Mouse (Mus musculus): ENCODE results near the gene Il25. TPM values are rescaled to one million over a fixed set of nuclear protein-coding genes. Genes with fewer than 3 reads are reported as not detected.
A peak's percentile ranks its signal among the peaks of the same experiment; 100 is the strongest.

Gene Il25
- polyA plus RNA-seq, 1 experiment from 2014 or later = not detected

DNA sequence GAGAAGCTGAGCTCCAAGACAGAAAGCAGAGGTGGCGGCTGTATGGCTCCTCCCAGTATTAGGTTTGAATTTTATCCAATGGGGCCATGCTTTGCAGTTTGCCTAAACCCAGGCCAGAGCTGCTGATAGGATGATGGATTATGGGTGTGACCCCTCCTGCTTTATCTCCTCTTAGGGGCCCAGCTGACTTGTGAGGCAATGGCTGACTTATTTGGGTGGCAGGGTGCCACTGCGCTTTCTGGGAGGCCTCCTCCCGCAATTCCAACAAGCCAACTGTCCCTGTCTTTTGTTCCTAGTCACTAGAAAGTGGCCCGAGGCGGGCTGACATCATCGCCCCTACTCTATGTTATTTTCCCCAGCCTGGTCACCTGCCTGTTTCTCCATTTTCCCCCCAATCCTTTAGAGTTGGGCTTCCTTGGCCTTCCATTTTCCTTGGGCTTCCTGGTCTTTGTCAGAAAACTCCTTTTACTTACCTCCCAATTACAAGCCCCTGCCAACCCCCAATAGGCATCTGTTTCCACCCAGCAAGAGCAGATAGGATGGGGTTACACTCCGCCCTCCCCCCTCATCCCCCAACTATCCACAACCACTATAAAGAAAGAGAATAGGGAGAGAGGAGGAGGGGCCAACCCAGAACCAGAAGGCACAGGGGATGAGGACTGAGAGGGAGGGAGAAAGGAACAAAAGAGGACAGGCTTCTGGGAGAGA is 7.7 kb upstream of the Il25 start:
- Histone ChIP-seq H3K36me3 (ENCODE audit: control insufficient read depth, insufficient read depth, low read length) (peaks cover 14% of the 10 kb centered on the region), H3K27me3 (ENCODE audit: control insufficient read depth, insufficient read depth, low read length) (no peaks in the 10 kb centered on the region), H3K4me1 (replicated peaks; ENCODE audit: control insufficient read depth, insufficient read depth, low read length) (peaks cover 7% of the 10 kb centered on the region), H3K4me3 (ENCODE audit: low read depth, low read length) (peak overlapping the region; percentile 53), H3K9ac (ENCODE audit: low read depth, low read length) (peak overlapping the region; percentile 86), H3K9me3 (ENCODE audit: control insufficient read depth, low read length) (peaks cover 7% of the 10 kb centered on the region; the same call in 1 of the 2 replicates), H3K4me2 (replicated peaks; ENCODE audit: low read depth, low read length) (peak overlapping the region; percentile 93), H3K27ac (ENCODE audit: low read depth, low read length) (peak overlapping the region; percentile 96)
- WGBS = 10% methylated on average over 7 of the region's 7 CpGs
- DNase-seq (ENCODE audit: low spot score) (peak; percentile 61), ATAC-seq (ENCODE audit: low FRiP score) (peak; percentile 58)

DNA sequence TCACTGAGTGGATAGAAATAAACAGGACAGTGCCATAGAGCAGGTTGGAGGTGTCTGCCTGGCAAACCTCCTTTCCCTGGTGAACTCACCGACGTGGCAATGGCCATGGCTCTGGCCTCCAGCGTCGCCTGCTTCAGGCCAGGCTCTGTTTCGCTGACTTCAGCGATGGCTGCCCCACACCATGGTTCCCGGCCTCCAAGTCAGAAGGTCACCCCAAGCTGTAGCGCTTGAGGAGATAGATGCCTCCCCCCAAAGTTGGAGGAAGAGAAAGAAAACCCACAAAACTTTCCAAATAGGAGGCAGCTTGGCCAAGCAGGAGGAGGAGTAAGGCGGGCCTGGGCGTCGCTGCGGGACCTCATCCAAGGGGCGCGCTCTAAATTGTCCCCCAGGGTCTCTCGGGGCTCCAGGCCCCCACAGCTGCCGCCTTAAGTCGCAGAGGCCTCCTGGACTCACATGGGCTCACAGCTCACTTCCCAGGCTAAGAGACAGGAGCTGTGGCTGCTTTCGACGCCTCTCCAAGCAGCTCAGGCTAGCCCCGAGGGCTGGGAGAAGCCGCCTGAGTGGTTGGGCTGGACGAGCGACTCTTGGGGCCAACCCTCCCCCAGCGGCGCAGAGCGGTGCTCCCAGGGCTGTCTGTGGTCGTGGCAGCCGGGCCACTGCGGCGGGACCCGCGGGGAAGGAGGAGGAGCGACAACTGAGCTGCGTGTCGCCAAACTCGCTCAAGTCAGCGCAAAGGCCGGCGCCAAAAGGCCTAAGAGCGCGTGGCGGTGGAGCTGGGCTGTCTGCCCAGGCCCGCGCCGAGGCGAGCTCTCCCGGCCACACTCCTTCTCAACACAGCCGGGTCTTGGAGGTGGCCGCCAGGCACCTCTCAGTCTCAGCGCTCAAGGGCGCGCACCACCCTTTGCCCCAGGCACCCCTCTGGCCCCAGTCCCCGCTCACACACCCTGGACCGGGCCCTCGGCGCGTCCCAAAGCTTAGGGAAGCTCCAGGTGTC is 6.8 kb upstream of the Il25 start, which contains the start of gene Efs:
Gene Efs (minus strand): TSS at position 778 of the 994 bp plus-strand sequence.
- H3K4me3 ChIP-seq (ENCODE audit: low read depth, low read length) = peak within 1 kb of the TSS; percentile 53
- WGBS = under 1% methylated on average over 57 of the region's 57 CpGs
- H3K4me2 ChIP-seq (replicated peaks; ENCODE audit: low read depth, low read length) = peak within 1 kb of the TSS; percentile 93
- ATAC-seq (ENCODE audit: low FRiP score) (peak; percentile 63), DNase-seq (ENCODE audit: low spot score) (peak; percentile 76)
- H3K27ac ChIP-seq (ENCODE audit: low read depth, low read length) = peak within 1 kb of the TSS; percentile 96
- peaks cover 6% of the 10 kb centered on the region; the same call in 1 of the 2 replicates for H3K9me3 ChIP-seq (ENCODE audit: control insufficient read depth, low read length)
- H3K36me3 ChIP-seq (ENCODE audit: control insufficient read depth, insufficient read depth, low read length) = peaks cover 8% of the 10 kb centered on the region
- H3K27me3 ChIP-seq (ENCODE audit: control insufficient read depth, insufficient read depth, low read length) = no peaks in the 10 kb centered on the region
- H3K4me1 ChIP-seq (replicated peaks; ENCODE audit: control insufficient read depth, insufficient read depth, low read length) = peaks cover 7% of the 10 kb centered on the region
- H3K9ac ChIP-seq (ENCODE audit: low read depth, low read length) = peak within 1 kb of the TSS; percentile 86

DNA sequence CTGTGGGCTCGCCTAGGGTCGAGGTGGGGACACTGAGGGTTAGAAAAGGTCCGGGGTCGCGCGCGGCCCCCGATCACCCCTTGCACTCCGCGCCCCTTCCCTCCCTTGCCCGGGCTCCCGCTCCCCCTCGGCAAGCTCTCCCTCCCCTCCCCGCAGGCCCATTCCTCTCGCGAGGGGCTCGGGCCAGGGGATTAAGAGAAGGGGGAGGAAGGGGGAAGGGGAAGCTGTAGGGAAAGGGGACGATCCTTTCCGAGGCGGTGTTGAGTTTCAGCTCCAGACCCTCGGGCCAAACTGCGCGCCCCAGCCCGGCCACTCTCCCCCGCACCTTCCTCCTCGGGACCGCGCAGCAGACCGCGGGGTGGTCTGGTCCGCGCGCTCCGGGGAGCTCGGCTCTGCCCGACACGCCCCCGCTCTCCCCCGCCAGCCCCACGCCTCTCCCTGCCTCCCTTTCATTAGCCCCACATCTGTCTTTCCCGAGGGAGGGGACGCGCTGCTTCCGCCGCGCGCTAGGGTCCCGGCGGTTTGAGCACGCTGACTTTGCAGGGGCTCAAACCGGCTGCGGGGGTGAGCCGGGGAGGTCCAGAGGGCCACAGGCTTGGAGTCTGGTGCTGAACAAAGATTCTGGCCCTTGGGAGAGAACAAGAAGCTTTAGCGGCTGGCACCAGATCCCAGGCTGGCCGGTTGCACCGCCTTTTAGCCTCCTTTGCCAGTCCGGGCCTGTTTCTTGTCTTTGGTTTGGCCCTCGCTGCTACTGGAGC is 5.9 kb upstream of the Il25 start:
- H3K4me1 ChIP-seq (replicated peaks; ENCODE audit: control insufficient read depth, insufficient read depth, low read length) = peaks cover 7% of the 10 kb centered on the region

DNA sequence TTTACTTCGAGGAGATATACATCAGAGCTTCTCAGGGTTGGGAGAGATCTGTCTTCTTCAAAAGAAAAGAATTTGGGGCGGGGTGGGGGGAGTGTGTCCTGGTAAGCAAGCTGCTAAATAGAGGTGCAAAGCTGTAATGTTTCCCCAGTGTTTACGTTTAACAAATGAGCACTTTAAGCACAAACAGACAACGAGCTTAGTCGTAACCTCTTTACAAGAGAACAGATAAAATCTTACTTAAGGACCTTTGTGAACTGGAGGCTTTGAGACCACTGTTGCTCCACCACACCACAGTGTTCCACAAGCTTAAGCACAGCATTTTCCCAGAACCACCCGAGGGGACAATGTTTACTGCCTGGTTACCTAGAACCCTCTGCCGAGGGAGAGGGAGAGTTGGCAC is 5.2 kb upstream of the Il25 start:
- Histone ChIP-seq H3K4me1 (replicated peaks; ENCODE audit: control insufficient read depth, insufficient read depth, low read length) (peaks cover 7% of the 10 kb centered on the region), H3K9me3 (ENCODE audit: control insufficient read depth, low read length) (no peaks in the 10 kb centered on the region), H3K27me3 (ENCODE audit: control insufficient read depth, insufficient read depth, low read length) (no peaks in the 10 kb centered on the region), H3K36me3 (ENCODE audit: control insufficient read depth, insufficient read depth, low read length) (no peaks in the 10 kb centered on the region), H3K9ac (ENCODE audit: low read depth, low read length) (peak overlapping the region; percentile 86), H3K4me3 (ENCODE audit: low read depth, low read length) (peak overlapping the region; percentile 53), H3K27ac (ENCODE audit: low read depth, low read length) (peak overlapping the region; percentile 96), H3K4me2 (replicated peaks; ENCODE audit: low read depth, low read length) (peak overlapping the region; percentile 93)
- 21% methylated on average over 7 of the region's 7 CpGs for WGBS
- DNase-seq (ENCODE audit: low spot score) (no peak), ATAC-seq (ENCODE audit: low FRiP score) (no peak)

More for the DNA sequence above, 5.9 kb upstream of the Il25 start:
- DNase-seq (ENCODE audit: low spot score) = peak; percentile 86
- no peaks in the 10 kb centered on the region for H3K27me3 ChIP-seq (ENCODE audit: control insufficient read depth, insufficient read depth, low read length)
- under 1% methylated on average over 39 of the region's 58 CpGs for WGBS
- H3K27ac ChIP-seq (ENCODE audit: low read depth, low read length) = peak overlapping the region; percentile 96
- H3K9me3 ChIP-seq (ENCODE audit: control insufficient read depth, low read length) = no peaks in the 10 kb centered on the region
- peak; percentile 79 for ATAC-seq (ENCODE audit: low FRiP score)
- H3K4me3 ChIP-seq (ENCODE audit: low read depth, low read length) = peak overlapping the region; percentile 53
- 0 out of 2 replicates have a peak, but pooled peaks cover 3% of the 10 kb centered on the region for H3K36me3 ChIP-seq (ENCODE audit: control insufficient read depth, insufficient read depth, low read length)
- H3K4me2 ChIP-seq (replicated peaks; ENCODE audit: low read depth, low read length) = peak overlapping the region; percentile 93
- H3K9ac ChIP-seq (ENCODE audit: low read depth, low read length) = peak overlapping the region; percentile 86

DNA sequence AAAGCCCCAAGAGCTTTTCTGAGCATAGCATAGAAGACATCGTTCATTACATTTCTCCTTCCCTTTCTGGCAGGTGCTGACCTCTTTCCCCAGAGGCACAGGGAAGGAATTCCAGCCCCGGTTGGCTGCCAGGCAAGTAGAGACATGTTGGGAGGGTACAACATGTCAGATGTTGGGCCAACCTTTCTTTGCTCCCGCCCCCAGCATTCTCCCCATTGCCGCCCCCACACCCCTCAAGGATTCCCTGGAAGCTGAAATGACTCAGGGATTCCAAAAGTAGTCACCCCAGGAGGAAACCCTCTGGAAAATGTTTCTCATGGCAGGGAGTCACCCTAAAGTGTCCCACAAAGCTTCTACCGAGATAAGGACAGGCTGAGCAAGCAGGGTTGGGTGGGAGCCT is 2.7 kb upstream of the Il25 start:
- no peaks in the 10 kb centered on the region for H3K9me3 ChIP-seq (ENCODE audit: control insufficient read depth, low read length)
- no peak overlapping the region for H3K9ac ChIP-seq (ENCODE audit: low read depth, low read length)
- H3K27me3 ChIP-seq (ENCODE audit: control insufficient read depth, insufficient read depth, low read length) = no peaks in the 10 kb centered on the region
- H3K4me3 ChIP-seq (ENCODE audit: low read depth, low read length) = no peak overlapping the region
- DNase-seq (ENCODE audit: low spot score) (no peak), ATAC-seq (ENCODE audit: low FRiP score) (no peak)
- no peak overlapping the region for H3K27ac ChIP-seq (ENCODE audit: low read depth, low read length)
- peaks cover 10% of the 10 kb centered on the region for H3K4me1 ChIP-seq (replicated peaks; ENCODE audit: control insufficient read depth, insufficient read depth, low read length)
- H3K36me3 ChIP-seq (ENCODE audit: control insufficient read depth, insufficient read depth, low read length) = no peaks in the 10 kb centered on the region
- 81% methylated on average over 5 of the region's 5 CpGs for WGBS
- H3K4me2 ChIP-seq (replicated peaks; ENCODE audit: low read depth, low read length) = no peak overlapping the region

DNA sequence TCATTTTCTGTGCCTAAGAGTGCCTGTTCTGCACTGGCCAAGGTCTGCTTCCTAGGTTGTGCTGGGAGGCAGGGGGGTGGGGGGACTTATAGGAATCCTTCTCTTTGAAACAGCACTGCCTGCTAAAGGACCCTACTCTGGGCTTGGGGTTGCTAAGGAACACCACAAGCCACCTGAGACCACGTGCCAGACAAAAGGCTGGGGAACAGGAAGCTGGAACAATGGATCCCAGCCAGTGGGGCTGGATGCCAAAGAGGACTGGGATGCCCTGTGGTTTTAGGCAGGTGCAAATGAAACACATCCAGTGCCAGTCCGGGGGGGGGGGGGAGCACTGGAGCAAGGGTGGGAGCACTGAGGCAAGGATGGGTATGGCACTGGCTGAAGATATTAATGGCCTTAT is 2.1 kb upstream of the Il25 start:
- no peak for ATAC-seq (ENCODE audit: low FRiP score)
- 13% methylated on average over 2 of the region's 2 CpGs for WGBS
- no peaks in the 10 kb centered on the region for H3K27me3 ChIP-seq (ENCODE audit: control insufficient read depth, insufficient read depth, low read length)
- H3K27ac ChIP-seq (ENCODE audit: low read depth, low read length) = no peak overlapping the region
- no peak overlapping the region for H3K4me3 ChIP-seq (ENCODE audit: low read depth, low read length)
- H3K9me3 ChIP-seq (ENCODE audit: control insufficient read depth, low read length) = no peaks in the 10 kb centered on the region
- peaks cover 9% of the 10 kb centered on the region for H3K4me1 ChIP-seq (replicated peaks; ENCODE audit: control insufficient read depth, insufficient read depth, low read length)
- H3K36me3 ChIP-seq (ENCODE audit: control insufficient read depth, insufficient read depth, low read length) = no peaks in the 10 kb centered on the region
- no peak overlapping the region for H3K4me2 ChIP-seq (replicated peaks; ENCODE audit: low read depth, low read length)
- H3K9ac ChIP-seq (ENCODE audit: low read depth, low read length) = no peak overlapping the region
- DNase-seq (ENCODE audit: low spot score) = no peak

DNA sequence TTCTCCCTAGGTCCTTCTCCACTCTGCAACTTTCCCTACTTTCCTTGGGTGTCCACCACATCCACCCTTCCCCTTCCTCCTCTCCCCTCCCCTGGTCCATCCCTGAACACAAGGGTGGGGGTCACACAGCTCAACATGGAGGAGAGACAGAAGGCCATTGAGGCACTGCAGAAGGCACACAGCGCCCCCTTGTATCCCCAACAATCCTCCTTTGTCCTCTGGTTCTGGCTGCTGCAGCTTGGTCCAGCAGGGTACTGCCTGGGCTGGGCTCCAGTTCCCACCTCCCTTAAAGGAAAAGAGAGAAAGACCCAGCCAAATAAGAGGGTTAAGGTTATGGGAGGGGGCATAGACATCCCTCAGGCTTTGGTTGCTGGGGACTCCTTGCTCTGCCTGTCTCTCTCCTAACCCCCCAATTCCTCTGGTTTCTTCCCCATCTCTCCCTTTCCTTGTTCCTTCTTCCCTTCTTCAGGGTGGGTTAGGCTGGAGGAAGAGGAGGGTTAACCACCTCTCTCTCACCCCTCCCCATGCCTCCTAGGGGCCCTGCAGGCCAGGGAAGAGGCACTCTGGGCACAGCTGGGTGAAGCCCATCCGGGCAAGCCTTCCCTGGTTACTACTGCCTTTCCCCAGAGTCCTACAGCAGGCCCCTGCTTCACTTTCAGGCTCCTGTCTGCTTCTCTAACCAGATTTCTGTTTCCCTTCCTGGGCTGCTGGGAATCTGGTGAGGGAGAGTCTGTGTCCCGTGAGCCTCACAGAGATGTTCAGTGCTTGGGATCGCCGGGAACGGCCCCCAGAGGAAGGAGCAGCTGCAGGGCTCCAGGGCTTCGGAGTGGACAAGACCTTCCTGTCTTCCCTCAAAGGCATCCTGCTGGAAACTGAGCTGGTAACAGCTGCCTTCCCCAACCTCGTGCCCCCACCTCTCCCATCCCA is 3.7 kb downstream of the Il25 start, which contains the start of gene Cmtm5:
Gene Cmtm5 (plus strand): TSS at position 358 of the 927 bp plus-strand sequence.
- H3K4me2 ChIP-seq (replicated peaks; ENCODE audit: low read depth, low read length) = no peak within 1 kb of the TSS
- H3K36me3 ChIP-seq (ENCODE audit: control insufficient read depth, insufficient read depth, low read length) = no peaks in the 10 kb centered on the region
- no peak within 1 kb of the TSS for H3K9ac ChIP-seq (ENCODE audit: low read depth, low read length)
- peaks cover 5% of the 10 kb centered on the region; the same call in 1 of the 2 replicates for H3K4me1 ChIP-seq (replicated peaks; ENCODE audit: control insufficient read depth, insufficient read depth, low read length)
- ATAC-seq (ENCODE audit: low FRiP score) = 0 out of 2 replicates have a peak, but pooled peaks have one; percentile 38
- H3K9me3 ChIP-seq (ENCODE audit: control insufficient read depth, low read length) = no peaks in the 10 kb centered on the region
- peak; percentile 16 for DNase-seq (ENCODE audit: low spot score)
- no peaks in the 10 kb centered on the region for H3K27me3 ChIP-seq (ENCODE audit: control insufficient read depth, insufficient read depth, low read length)
- WGBS = 34% methylated on average over 8 of the region's 8 CpGs
- no peak within 1 kb of the TSS for H3K27ac ChIP-seq (ENCODE audit: low read depth, low read length)
- no peak within 1 kb of the TSS for H3K4me3 ChIP-seq (ENCODE audit: low read depth, low read length)
